Mouse (Mus musculus) liver, postnatal 0 days (tissue): ENCODE results near the gene Slc1a4. TPM values are rescaled to one million over a fixed set of nuclear protein-coding genes. Genes with fewer than 3 reads are reported as not detected.

Source experiments
- ATAC-seq: fragments of 200-750 bp; cut with Nextera tagmentation; 2 replicates; pipeline ENCODE4 v1.8.0; 2017; ENCODE audit warnings: mild to moderate bottlenecking, moderate library complexity
- DNase-seq: peaks from one replicate; pipeline ENCODE4 v3.0.0-alpha.2; 2016
- H3K27ac ChIP-seq: fragments of 300-500 bp; sonication (generic); 2 replicates; pipeline ENCODE4 v1.5.1; 2014; ENCODE audit warnings: antibody characterized with exemption, moderate library complexity, mild to moderate bottlenecking, low read depth
- H3K27me3 ChIP-seq: fragments of 300-500 bp; sonication (generic); 2 replicates; pipeline ENCODE4 v1.6.1; 2014; ENCODE audit warnings: low read length, control low read depth, mixed read lengths; ENCODE audit not compliant: insufficient read depth
- H3K36me3 ChIP-seq: fragments of 300-500 bp; sonication (generic); replicated peaks from 2 replicates; pipeline ENCODE4 v1.6.1; 2014; ENCODE audit warnings: mild to moderate bottlenecking, control low read depth, low read length, moderate library complexity, mixed read lengths; ENCODE audit not compliant: insufficient read depth
- H3K4me1 ChIP-seq: fragments of 300-500 bp; sonication (generic); 2 replicates; pipeline ENCODE4 v1.6.1; 2014; ENCODE audit warnings: antibody characterized with exemption, mild to moderate bottlenecking, control low read depth; ENCODE audit not compliant: insufficient read depth
- H3K4me2 ChIP-seq: fragments of 300-500 bp; sonication (generic); 2 replicates; pipeline ENCODE4 v1.6.1; 2014; ENCODE audit warnings: low read depth, mild to moderate bottlenecking, low read length, moderate library complexity, mixed read lengths
- H3K4me3 ChIP-seq: fragments of 300-500 bp; sonication (generic); 2 replicates; pipeline ENCODE4 v1.5.1; 2014; ENCODE audit warnings: low read depth, low read length
- H3K9ac ChIP-seq: fragments of 300-500 bp; sonication (generic); replicated peaks from 2 replicates; pipeline ENCODE4 v1.6.1; 2014; ENCODE audit warnings: mild to moderate bottlenecking, moderate library complexity
- H3K9me3 ChIP-seq: fragments of 300-500 bp; sonication (generic); 2 replicates; pipeline ENCODE4 v1.6.1; 2016; ENCODE audit warnings: mild to moderate bottlenecking, control low read depth, low read length, mixed read lengths
- CTCF ChIP-seq: sonication (generic); IDR thresholded peaks from 2 replicates; pipeline ENCODE4 v1.5.1; 2016; ENCODE audit warnings: antibody characterized with exemption, low read depth
- EP300 ChIP-seq: IDR thresholded peaks from 2 replicates; pipeline ENCODE4 v1.6.1; 2016; ENCODE audit warnings: antibody characterized with exemption, low read depth, mild to moderate bottlenecking
- WGBS: fragments of 180-500 bp; shearing (Covaris S2); extraction: QIAGEN DNeasy Blood & Tissue Kit; methylation state at CpG from one replicate; pipeline ENCODE4 v1.1.7; 2014; ENCODE audit not compliant: insufficient replicate concordance; 5-methylcytosine and 5-hydroxymethylcytosine counted together
- polyA plus RNA-seq: library from polyadenylated mRNA; unstranded; fragments of >200 nt; fragmentation: Nextera tagmentation; extraction: Ambion mirVana; gene quantifications from 2 replicates; pipeline ENCODE4 v1.2.1, GENCODE M21; 2015

The Slc1a4 gene
- polyA plus RNA-seq, 1 experiment from 2014 or later = 8.2 TPM

- Histone ChIP-seq H3K4me3 (no peak overlapping the region), H3K36me3 (no peaks in the 10 kb centered on the region), H3K4me1 (no peaks in the 10 kb centered on the region; the same call in 1 of the 2 replicates), H3K4me2 (no peak overlapping the region), H3K27ac (no peak overlapping the region), H3K9me3 (no peaks in the 10 kb centered on the region), H3K9ac (no peak overlapping the region), H3K27me3 (no peaks in the 10 kb centered on the region)
- TF ChIP-seq CTCF (no peak), EP300 (no peak)
- DNase-seq (no peak), ATAC-seq (no peak)
- WGBS = 41% methylated on average over 5 of the region's 5 CpGs
Measured at GRCm38 (mm10) chr11:20278702-20279101, 53.8 kb downstream of the Slc1a4 start.

GRCm38 (mm10) chr11:20277106-20277505 is 55.4 kb downstream of the Slc1a4 start:
- 59% methylated on average over 2 of the region's 2 CpGs for WGBS
- Histone ChIP-seq H3K9me3 (no peaks in the 10 kb centered on the region), H3K4me1 (no peaks in the 10 kb centered on the region), H3K9ac (no peak overlapping the region), H3K36me3 (no peaks in the 10 kb centered on the region), H3K27me3 (no peaks in the 10 kb centered on the region), H3K4me2 (no peak overlapping the region), H3K27ac (no peak overlapping the region), H3K4me3 (no peak overlapping the region)
- TF ChIP-seq CTCF = no peak
- TF ChIP-seq EP300 = no peak
- ATAC-seq (no peak), DNase-seq (no peak)

- Histone ChIP-seq H3K27me3 (no peaks in the 10 kb centered on the region), H3K27ac (no peak overlapping the region), H3K36me3 (no peaks in the 10 kb centered on the region), H3K9ac (no peak overlapping the region), H3K9me3 (no peaks in the 10 kb centered on the region), H3K4me2 (no peak overlapping the region), H3K4me3 (no peak overlapping the region), H3K4me1 (no peaks in the 10 kb centered on the region)
- TF ChIP-seq CTCF = no peak
- TF ChIP-seq EP300 = no peak
- DNase-seq = no peak
- WGBS = 64% methylated on average over 2 of the region's 2 CpGs
- no peak for ATAC-seq
Measured at GRCm38 (mm10) chr11:20275974-20276373, 56.5 kb downstream of the Slc1a4 start.

GRCm38 (mm10) chr11:20269885-20270284 is 62.6 kb downstream of the Slc1a4 start:
- no peaks in the 10 kb centered on the region for H3K27me3 ChIP-seq
- TF ChIP-seq EP300 (no peak), CTCF (no peak)
- H3K27ac ChIP-seq = no peak overlapping the region
- H3K4me1 ChIP-seq = no peaks in the 10 kb centered on the region
- DNase-seq = no peak
- H3K9me3 ChIP-seq = no peaks in the 10 kb centered on the region
- H3K4me3 ChIP-seq = no peak overlapping the region
- no peak overlapping the region for H3K4me2 ChIP-seq
- H3K36me3 ChIP-seq = no peaks in the 10 kb centered on the region
- 69% methylated on average over 6 of the region's 6 CpGs for WGBS
- no peak for ATAC-seq
- no peak overlapping the region for H3K9ac ChIP-seq

GRCm38 (mm10) chr11:20262628-20263380 is 69.7 kb downstream of the Slc1a4 start:
- H3K27me3 ChIP-seq = no peaks in the 10 kb centered on the region
- 56% methylated on average over 8 of the region's 8 CpGs for WGBS
- H3K9me3 ChIP-seq = no peaks in the 10 kb centered on the region
- no peak overlapping the region for H3K27ac ChIP-seq
- no peaks in the 10 kb centered on the region for H3K36me3 ChIP-seq
- no peak overlapping the region for H3K4me3 ChIP-seq
- no peak for TF ChIP-seq EP300
- TF ChIP-seq CTCF = peak; percentile 54
- no peaks in the 10 kb centered on the region for H3K4me1 ChIP-seq
- ATAC-seq (no peak), DNase-seq (no peak)
- no peak overlapping the region for H3K4me2 ChIP-seq
- no peak overlapping the region for H3K9ac ChIP-seq

GRCm38 (mm10) chr11:20254791-20255190 is 77.7 kb downstream of the Slc1a4 start:
- ATAC-seq = no peak
- TF ChIP-seq CTCF = no peak
- TF ChIP-seq EP300 = no peak

GRCm38 (mm10) chr11:20253088-20253487 is 79.4 kb downstream of the Slc1a4 start:
- 71% methylated on average over 2 of the region's 2 CpGs for WGBS
- no peak for ATAC-seq
- no peak overlapping the region for H3K9ac ChIP-seq

More at GRCm38 (mm10) chr11:20254791-20255190, 77.7 kb downstream of the Slc1a4 start:
- H3K4me1 ChIP-seq = no peaks in the 10 kb centered on the region
- H3K9me3 ChIP-seq = no peaks in the 10 kb centered on the region
- WGBS = 80% methylated on average over 4 of the region's 4 CpGs
- no peak for DNase-seq
- H3K27me3 ChIP-seq = no peaks in the 10 kb centered on the region
- no peak overlapping the region for H3K27ac ChIP-seq
- H3K36me3 ChIP-seq = no peaks in the 10 kb centered on the region
- H3K4me2 ChIP-seq = no peak overlapping the region
- H3K9ac ChIP-seq = no peak overlapping the region
- H3K4me3 ChIP-seq = no peak overlapping the region

More at GRCm38 (mm10) chr11:20253088-20253487, 79.4 kb downstream of the Slc1a4 start:
- DNase-seq = no peak
- Histone ChIP-seq H3K9me3 (no peaks in the 10 kb centered on the region), H3K4me2 (no peak overlapping the region), H3K36me3 (no peaks in the 10 kb centered on the region), H3K4me3 (no peak overlapping the region), H3K4me1 (peaks cover 6% of the 10 kb centered on the region), H3K27me3 (no peaks in the 10 kb centered on the region), H3K27ac (no peak overlapping the region)
- TF ChIP-seq CTCF (no peak), EP300 (no peak)

Other genes starting within 250 kb of the Slc1a4 start
- 49.1 and 54.3 TPM in 2 replicates for gene Actr2, start 219.8 kb downstream of the Slc1a4 start, polyA plus RNA-seq
- gene Rab1a, start 131.3 kb downstream of the Slc1a4 start, polyA plus RNA-seq = 141 and 143 TPM in 2 replicates
- gene Cep68, start 83.3 kb downstream of the Slc1a4 start, polyA plus RNA-seq = 4.8 and 4.9 TPM in 2 replicates
- gene Sertad2, start 210.5 kb upstream of the Slc1a4 start, polyA plus RNA-seq = 24.0 and 28.2 TPM in 2 replicates